Mouse (Mus musculus): ENCODE measurements around the gene Ciao2a.

DNA sequence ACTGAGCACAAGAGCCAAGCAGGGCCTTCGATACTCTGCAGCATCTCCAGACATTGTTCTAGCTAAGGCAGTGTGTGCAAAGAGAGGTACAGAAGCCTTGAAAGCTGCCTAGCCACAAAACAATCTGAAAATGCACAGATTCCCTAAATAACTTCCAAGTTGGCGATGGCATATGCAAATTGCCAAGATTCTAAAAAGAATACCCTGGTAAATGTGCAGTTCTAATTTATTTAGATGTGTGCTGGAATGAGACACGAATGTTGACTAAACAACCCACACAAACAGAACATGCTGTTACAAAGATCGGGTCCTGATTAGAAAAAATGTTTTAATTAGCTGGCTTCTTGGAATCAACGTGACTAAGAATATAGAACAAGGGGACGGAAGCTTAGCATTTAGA, 23.7 kb upstream of the Ciao2a start:
- no peak for TF ChIP-seq CTCF (IDR thresholded peaks at IDR 0.05; ENCODE audit: extremely low read depth, insufficient read length, insufficient replicate concordance, low read depth, low read length)
- no peak for TF ChIP-seq POLR2A (IDR thresholded peaks at IDR 0.05; ENCODE audit: low read depth, low read length)

Measured in small intestine, adult 2 months (tissue).